Mouse (Mus musculus) embryo, embryonic 9.5 days (tissue): ENCODE data around the gene Nptxr.

Source experiments
- DNase-seq: peaks from one replicate; pipeline ENCODE4 v3.0.0-alpha.2; 2017; ENCODE audit errors: extremely low spot score

The Nptxr gene

DNA sequence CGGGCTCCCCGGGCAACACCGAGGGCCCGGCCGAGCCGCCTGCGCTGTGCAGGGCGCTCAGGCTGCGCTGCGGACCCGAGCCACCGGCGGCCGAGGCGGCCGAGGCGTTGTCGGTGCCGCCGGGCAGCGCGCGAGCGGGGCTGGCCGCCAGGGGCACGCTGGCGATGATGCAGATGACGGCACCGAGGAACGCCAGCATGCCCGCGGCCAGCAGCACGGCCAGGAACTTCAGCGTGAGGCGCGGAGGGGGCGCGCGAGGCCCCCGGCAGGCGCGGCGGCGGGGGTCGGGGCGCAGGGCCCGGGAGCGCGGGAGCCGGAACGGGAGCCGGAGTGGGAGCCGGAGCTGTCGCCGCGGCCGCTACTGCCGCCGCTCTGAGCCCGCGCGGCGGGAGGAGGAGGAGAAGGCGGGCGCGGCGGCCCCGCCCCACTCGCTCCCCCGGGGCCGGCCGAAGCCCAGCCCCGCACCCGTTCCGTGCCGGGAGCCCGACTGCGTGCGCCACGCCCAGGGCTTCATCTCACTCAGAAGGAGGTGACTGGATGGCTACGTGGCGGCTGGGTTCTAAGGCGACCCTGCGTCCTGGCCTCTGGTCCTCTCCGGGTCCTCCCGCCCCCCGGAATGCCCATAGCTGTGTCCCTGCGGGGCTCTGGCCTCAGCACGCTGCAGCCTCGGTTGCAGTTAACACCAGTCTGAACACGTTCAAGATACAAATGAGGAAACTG, at the start of gene Nptxr:
TSS of gene Nptxr (minus strand) at position 415 of the 720 bp plus-strand sequence.
- DNase-seq = peak; percentile 63

DNA sequence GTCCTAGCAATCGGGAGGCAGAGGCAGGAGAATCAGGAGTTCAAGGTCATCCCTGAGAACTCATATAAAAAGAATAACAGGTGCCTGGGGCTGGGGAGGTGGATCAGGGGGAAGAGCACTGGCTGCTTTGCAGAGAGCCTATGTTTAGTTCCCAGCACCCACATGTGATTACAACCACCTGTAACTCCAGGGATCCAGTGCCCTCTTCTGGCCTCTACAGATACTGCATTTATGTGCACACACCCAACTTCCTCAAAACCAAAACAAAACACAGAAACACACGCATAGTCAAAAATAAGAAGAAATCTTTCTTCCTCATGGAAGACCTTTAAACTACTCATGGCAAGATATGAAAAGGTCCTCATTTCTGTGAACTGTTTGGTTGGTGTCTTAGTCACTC, 45.6 kb upstream of the Nptxr start:
- no peak for DNase-seq

GRCm38 (mm10) chr15:79847100-79847499, 42.5 kb upstream of the Nptxr start:
- no peak for DNase-seq

- DNase-seq = no peak
These were observed 41.4 kb upstream of the Nptxr start for GRCm38 (mm10) chr15:79845986-79846385.

DNA sequence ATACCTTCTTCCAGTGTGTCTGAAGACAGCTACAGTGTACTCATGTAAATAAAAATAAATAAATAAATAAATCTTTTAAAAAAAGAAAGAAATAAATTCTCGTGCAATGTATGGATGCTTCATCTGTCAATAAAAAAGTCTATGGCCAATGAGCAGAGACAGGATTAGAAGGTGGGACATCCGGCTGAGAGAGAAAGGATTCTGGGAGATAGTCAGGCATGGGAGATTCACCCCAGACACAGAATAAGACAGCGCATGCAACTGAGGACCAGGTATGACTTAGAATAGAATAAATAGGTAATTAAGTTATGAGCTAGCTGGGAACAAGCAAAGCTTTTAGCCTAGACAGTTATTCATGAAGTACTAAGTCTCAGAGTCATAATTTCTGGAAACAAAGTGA, 38.4 kb upstream of the Nptxr start:
- DNase-seq = no peak

DNA sequence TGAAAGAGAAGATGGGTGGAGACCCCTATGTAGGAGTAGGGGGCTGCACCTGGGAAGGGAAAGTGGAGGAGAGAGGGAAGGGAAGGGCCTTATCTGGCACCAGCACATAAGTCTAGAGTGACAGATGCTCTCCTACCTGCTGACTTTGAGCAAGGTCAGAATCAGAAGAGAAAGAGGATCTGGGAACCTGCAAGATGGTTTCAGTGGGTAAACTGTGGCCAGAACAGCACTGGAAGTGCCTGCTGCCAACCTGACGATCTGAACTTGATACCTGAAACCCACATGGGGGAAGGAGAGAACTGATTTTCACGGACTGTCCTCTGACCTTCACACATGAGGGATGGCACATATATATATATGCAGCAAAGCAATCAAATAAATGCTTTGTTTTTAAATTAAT, 35.7 kb upstream of the Nptxr start:
- no peak for DNase-seq

GRCm38 (mm10) chr15:79834881-79835260, 30.3 kb upstream of the Nptxr start:
- no peak for DNase-seq

DNA sequence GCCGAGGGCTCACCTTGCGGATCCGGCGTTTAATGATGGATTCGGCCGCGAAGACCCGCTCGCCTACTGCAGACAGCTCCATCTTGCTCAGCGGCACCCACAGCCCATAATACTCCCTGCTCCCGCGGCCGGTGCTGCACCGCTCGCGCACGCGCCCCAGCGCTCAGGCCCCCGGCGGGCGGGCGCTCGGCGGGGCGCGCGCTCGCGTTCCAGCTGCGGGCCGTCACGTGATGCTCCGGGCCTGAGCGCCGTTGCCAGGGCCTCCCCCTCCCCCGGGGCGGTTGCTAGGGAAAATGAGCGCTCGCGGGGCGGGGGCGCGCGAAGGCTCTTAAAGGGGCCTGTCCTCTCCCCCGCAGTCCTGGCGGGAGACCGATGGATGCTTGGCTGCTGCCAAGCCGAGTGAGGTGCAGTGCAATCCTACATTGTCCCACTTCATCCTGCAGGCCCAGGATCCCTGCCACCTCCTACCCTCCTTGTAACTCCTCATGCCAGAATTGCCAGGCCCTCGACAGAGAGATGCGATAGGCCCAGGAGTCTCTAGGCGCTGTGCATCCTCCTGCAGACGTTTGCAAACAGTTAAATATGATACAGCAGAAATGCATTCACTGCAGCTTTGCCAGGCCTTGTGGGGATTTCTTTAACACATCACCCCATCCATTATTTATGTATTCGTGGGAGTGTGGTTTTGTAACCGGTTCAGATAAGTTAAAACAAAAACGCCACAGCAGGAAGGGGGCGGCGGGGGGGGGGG, 29.7 kb upstream of the Nptxr start, which contains the start of the genes Npcd and Cbx6:
TSS of gene Npcd (minus strand) at position 108 of the 751 bp plus-strand sequence.
TSS of gene Cbx6 (minus strand) at position 559 of the 751 bp plus-strand sequence.
- peak; percentile 99 for DNase-seq

- DNase-seq = peak; percentile 37
These were observed 28.9 kb upstream of the Nptxr start for GRCm38 (mm10) chr15:79833251-79834050.

DNA sequence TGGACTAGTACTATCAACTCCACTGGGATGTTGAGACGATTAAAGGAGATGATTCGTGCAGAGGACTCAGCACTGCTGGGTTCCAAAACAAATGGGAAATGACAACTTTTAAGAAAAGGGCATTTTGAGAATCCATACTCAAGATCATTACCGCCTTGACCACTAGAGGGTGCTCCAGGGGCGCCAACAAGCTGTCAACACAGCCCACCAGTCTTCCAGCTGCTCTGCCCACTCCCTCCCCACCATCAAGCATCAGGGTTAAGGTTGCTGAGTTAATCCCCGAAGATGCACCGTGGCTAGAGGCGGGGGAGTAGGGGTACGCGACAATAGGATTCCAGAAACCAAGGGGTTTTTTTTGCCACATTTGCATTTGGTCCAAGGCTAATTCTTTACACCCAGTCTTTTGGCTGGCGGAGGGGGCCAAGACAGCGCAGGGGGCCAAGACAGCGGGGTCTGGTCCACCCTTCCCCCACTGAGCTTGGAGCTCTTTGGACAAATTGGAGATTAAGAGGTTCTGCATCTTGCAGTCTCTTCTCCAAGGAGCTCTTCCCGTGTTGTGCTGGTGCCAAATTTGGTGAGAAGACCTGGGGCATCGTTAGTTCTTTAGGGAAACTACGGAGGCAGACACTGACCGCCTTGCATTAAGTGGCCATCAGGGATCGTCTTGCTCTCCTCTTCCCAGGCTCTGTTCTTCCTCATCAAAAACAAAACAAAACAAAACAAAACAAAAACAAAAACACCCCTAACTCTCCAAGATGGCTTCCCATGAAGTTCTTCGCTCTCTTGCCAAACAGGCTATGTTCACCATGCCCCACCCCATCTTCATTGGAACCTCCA, 27.7 kb upstream of the Nptxr start:
- DNase-seq = peak; percentile 80

DNA sequence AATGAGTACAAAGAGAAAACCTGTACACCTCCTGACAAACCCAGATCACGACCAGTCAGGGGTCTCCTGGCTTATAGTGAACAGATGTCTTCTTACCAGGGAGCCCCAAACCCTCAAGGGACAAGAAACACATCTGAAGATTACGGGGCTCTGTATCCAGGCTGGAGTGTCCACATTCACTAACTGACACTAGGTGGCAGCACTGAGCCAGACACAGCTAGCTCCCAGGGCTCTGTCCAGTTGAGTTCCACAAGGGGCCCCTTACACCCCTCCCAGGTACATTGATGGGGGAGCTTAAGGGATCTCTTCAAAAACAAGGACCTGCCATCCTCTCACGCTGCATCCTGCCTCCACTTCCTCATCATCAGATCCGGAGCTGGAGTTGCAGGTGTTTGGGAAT, 25.8 kb upstream of the Nptxr start:
- DNase-seq = peak; percentile 74

DNA sequence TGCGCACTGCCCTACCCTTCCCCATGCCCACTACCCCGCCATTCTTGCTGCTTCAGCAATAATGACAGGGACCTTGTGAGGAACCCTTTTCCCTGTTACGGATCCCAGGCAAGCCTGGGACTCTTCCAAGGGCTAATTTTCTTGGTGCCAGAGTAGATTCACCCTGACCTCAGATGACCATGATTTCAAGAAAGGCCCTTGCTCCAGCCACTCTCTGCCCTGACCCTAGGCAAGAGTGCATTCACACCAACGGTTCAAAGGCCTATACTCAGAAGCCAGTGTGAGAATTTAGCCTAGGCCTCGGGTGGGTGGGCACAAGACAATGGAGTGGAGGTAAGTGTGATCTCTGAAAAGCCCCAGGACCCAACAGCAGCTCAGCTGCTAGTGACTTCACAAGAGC, 24.9 kb upstream of the Nptxr start:
- no peak for DNase-seq

GRCm38 (mm10) chr15:79828366-79829035, 23.9 kb upstream of the Nptxr start:
- no peak for DNase-seq

GRCm38 (mm10) chr15:79827778-79828210, 23.2 kb upstream of the Nptxr start:
- DNase-seq = no peak

- DNase-seq = no peak
These were observed 22.7 kb upstream of the Nptxr start for GRCm38 (mm10) chr15:79827061-79827777.

GRCm38 (mm10) chr15:79826221-79826935, 21.8 kb upstream of the Nptxr start:
- DNase-seq = no peak

- DNase-seq = peak; percentile 48
These were observed 20.7 kb upstream of the Nptxr start for GRCm38 (mm10) chr15:79825146-79825825.

- no peak for DNase-seq
These were observed 19.2 kb upstream of the Nptxr start for GRCm38 (mm10) chr15:79823588-79824280.
